Mouse (Mus musculus): ENCODE results near the gene Phf24. TPM values are rescaled to one million over a fixed set of nuclear protein-coding genes. Genes with fewer than 3 reads are reported as not detected.

The Phf24 gene
- not detected in 4 replicates for total RNA-seq (2023; ENCODE audit: inconsistent age)

DNA sequence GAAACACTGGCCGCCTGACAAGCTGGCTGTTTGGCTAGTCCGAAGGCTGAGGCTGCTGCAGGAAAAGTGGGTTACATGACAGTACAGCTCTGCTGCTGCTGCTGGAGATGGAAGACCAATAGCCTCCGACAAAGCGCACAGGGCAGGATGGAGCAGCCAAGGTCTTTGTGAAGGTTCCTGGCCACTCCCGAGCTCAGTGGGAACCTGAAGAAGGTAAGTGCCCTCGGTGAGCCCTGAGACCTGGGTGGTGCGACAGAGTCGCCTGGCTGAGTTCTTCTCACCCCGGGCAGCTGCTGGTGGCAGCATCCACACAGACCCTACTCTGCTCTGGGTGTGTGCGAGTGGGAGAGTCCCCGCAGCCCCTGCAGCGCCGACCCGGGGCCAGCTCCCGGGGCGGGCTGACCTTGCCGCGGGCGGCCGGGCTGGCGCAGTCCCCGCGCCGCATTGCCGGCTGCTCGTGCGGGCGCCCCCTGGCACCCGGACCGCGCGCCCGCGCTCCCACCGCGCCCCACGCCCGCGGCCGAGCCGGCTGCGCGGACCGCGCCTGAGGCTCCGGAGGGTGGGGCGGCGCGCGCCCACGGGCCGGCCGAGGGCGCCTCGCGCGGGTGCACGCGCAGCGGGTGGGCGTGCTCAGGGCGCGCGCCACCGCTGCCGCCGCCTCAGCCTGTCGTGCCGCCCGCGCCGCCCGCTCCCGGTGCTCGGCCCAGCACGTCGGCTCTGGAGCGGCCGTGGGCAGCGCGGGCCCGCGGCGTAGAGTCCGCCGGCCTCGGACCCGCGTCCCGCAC, at the start of gene Phf24:
TSS of gene Phf24 (plus strand) at position 44 of the 785 bp plus-strand sequence.

DNA sequence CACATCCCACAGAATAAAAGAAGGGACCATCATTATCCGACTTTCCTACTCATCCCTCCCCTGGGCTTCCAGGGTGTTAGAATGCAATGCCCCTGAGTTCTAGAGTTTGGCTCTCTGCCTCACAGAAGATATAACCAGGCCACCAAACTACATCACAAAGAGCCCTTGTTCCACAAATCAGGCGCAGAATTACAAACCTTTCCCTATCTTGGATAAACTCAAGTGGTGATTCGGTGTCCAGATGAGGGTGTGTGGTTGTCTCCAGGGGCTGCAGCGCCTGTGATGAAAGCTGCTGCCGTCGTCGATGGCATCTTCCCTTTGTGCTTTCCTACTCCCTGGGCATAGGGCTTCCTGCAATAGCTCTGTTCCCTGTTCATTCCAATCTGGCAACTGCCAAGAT, 42.3 kb upstream of the Phf24 start, which contains the start of gene Fam205c:
TSS of gene Fam205c (minus strand) at position 101 of the 400 bp plus-strand sequence.

DNA sequence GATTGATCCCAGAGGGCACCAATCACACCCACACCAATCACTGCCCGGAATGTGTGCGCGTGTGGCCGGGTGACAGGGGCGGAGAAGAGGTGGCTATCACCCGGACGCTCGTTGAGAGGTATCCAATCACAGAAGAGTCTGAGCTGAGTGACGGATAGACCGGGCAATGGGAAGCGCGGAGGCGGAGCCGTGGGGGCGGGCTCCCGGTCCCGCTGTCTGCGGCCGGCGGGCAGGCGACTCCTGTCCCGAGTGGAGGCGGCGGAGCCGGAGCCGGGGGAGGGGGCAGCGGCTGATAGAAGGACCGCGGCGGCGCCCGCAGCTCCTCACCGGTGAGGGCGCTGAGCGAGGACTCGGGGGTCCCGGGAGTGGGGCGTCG, 33.2 kb downstream of the Phf24 start, which contains the start of gene Dnajb5:
TSS of gene Dnajb5 (plus strand) at position 139 of the 376 bp plus-strand sequence.

DNA sequence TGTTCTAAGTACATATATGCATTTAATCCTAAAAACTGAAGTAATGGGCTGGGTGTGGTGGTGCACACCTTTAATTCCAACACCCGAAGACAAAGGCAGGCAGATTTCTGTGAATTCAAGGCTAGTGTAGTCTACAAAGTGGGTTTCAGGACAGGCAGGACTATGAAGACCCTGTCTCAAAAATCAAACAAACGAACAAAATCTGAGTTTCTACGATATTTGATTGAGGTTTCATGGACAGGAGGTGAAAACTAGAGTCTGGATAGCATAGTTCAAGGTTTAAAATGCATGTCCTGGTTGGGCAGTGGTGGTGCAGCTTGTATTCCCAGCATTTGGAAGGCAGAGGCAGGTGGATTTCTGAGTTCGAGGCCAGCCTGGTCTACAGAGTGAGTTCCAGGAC, 52.8 kb downstream of the Phf24 start, which contains the start of gene 1700022I11Rik:
TSS of gene 1700022I11Rik (plus strand) at position 301 of the 400 bp plus-strand sequence.

Other genes with a start within 250 kb of the Phf24 start
- not detected in 4 replicates for gene 4930578G10Rik, start 181.1 kb upstream of the Phf24 start, total RNA-seq (2023; ENCODE audit: inconsistent age)
- gene Ccl19, start 160.1 kb upstream of the Phf24 start, total RNA-seq (2023; ENCODE audit: inconsistent age): not detected in 4 replicates
- not detected in 4 replicates for gene Ccl21a, start 142.7 kb upstream of the Phf24 start, total RNA-seq (2023; ENCODE audit: inconsistent age)
- gene Fam205a1, start 62.8 kb upstream of the Phf24 start, total RNA-seq (2023; ENCODE audit: inconsistent age): not detected in 4 replicates
- not detected in 4 replicates for gene Gm12394, start 59.9 kb upstream of the Phf24 start, total RNA-seq (2023; ENCODE audit: inconsistent age)
- gene Fam205c, start 42.4 kb upstream of the Phf24 start, total RNA-seq (2023; ENCODE audit: inconsistent age): not detected in 4 replicates
- gene Dnajb5, start 33.2 kb downstream of the Phf24 start, total RNA-seq (2023; ENCODE audit: inconsistent age): 28.3 to 37.5 TPM (median 35.7 TPM) in 4 replicates
- 0.18 TPM in 1 of 4 replicates, not detected in the others for gene 1700022I11Rik, start 52.9 kb downstream of the Phf24 start, total RNA-seq (2023; ENCODE audit: inconsistent age)
- gene Vcp, start 83.8 kb downstream of the Phf24 start, total RNA-seq (2023; ENCODE audit: inconsistent age): 107 to 113 TPM (median 110 TPM) in 4 replicates
- gene Fancg, start 93.8 kb downstream of the Phf24 start, total RNA-seq (2023; ENCODE audit: inconsistent age): 27.0 to 33.5 TPM (median 32.5 TPM) in 4 replicates
- gene Pigo, start 109.2 kb downstream of the Phf24 start, total RNA-seq (2023; ENCODE audit: inconsistent age): 37.4 to 52.2 TPM (median 41.8 TPM) in 4 replicates
- gene Stoml2, start 115.0 kb downstream of the Phf24 start, total RNA-seq (2023; ENCODE audit: inconsistent age): 72.2 to 98.5 TPM (median 78.3 TPM) in 4 replicates
- gene Fam214b, start 129.6 kb downstream of the Phf24 start, total RNA-seq (2023; ENCODE audit: inconsistent age): 19.5 to 28.8 TPM (median 22.1 TPM) in 4 replicates
- 0.60 to 1.3 TPM (median 0.92 TPM) in 4 replicates for gene Unc13b, start 142.3 kb downstream of the Phf24 start, total RNA-seq (2023; ENCODE audit: inconsistent age)

Measured in B cell, adult (primary cell).